Mouse (Mus musculus) limb, embryonic 14.5 days (tissue): ENCODE results near the gene Asb16. TPM values are rescaled to one million over a fixed set of nuclear protein-coding genes. Genes with fewer than 3 reads are reported as not detected.
A peak's percentile ranks its signal among the peaks of the same experiment; 100 is the strongest.

Experiments used
- ATAC-seq: fragments of 200-750 bp; cut with Nextera tagmentation; 2 replicates; pipeline ENCODE4 v1.8.0; 2017; ENCODE audit warnings: low read depth, moderate number of reproducible peaks, moderate TSS enrichment; ENCODE audit not compliant: low FRiP score
- DNase-seq: peaks from one replicate; pipeline ENCODE4 v3.0.0-alpha.2; 2015; ENCODE audit warnings: low spot score
- H3K27ac ChIP-seq: fragments of 300-500 bp; sonication (generic); replicated peaks from 2 replicates; pipeline ENCODE4 v1.5.1; 2014; ENCODE audit warnings: low read depth, mild to moderate bottlenecking, low read length, moderate library complexity, mixed read lengths
- H3K27me3 ChIP-seq: fragments of 300-500 bp; sonication (generic); 2 replicates; pipeline ENCODE4 v1.6.1; 2014; ENCODE audit warnings: low read length, mixed read lengths; ENCODE audit not compliant: control insufficient read depth, insufficient read depth
- H3K36me3 ChIP-seq: fragments of 300-500 bp; sonication (generic); 2 replicates; pipeline ENCODE4 v1.6.1; 2014; ENCODE audit warnings: mild to moderate bottlenecking, low read length, moderate library complexity, mixed read lengths; ENCODE audit not compliant: control insufficient read depth, insufficient read depth
- H3K4me1 ChIP-seq: fragments of 300-500 bp; sonication (generic); 2 replicates; pipeline ENCODE4 v1.6.1; 2014; ENCODE audit warnings: antibody characterized with exemption, low read length, mixed read lengths; ENCODE audit not compliant: control insufficient read depth, insufficient read depth
- H3K4me2 ChIP-seq: fragments of 300-500 bp; sonication (generic); replicated peaks from 2 replicates; pipeline ENCODE4 v1.6.1; 2014; ENCODE audit warnings: low read depth, mild to moderate bottlenecking, low read length, moderate library complexity; ENCODE audit not compliant: severe bottlenecking
- H3K4me3 ChIP-seq: fragments of 300-500 bp; sonication (generic); replicated peaks from 2 replicates; pipeline ENCODE4 v1.5.1; 2014; ENCODE audit warnings: low read length
- H3K9ac ChIP-seq: fragments of 300-500 bp; sonication (generic); 2 replicates; pipeline ENCODE4 v1.6.1; 2014; ENCODE audit warnings: mild to moderate bottlenecking, low read depth, low read length, moderate library complexity; ENCODE audit not compliant: severe bottlenecking
- H3K9me3 ChIP-seq: fragments of 300-500 bp; sonication (generic); 2 replicates; pipeline ENCODE4 v1.6.1; 2016; ENCODE audit warnings: low read length; ENCODE audit not compliant: control insufficient read depth
- POLR2A ChIP-seq: fragments of 200-500 bp; IDR thresholded peaks from 2 replicates; pipeline ENCODE4 v1.8.0; 2012; ENCODE audit warnings: inconsistent platforms, mild to moderate bottlenecking, moderate library complexity, borderline replicate concordance; ENCODE audit not compliant: insufficient read depth, insufficient read length; ENCODE audit errors: extremely low read depth
- WGBS: fragments of 180-500 bp; shearing (Covaris S2); extraction: QIAGEN DNeasy Blood & Tissue Kit; methylation state at CpG from one replicate; pipeline ENCODE4 v1.1.7; 2014; 5-methylcytosine and 5-hydroxymethylcytosine counted together
- polyA plus RNA-seq, 2 experiments: library from polyadenylated mRNA; depleted of rRNA in 1 of 2; stranded (reverse) in 1 of 2; unstranded in 1 of 2; fragments of >200 nt; fragmentation: Nextera tagmentation in 1 of 2; extraction: Ambion mirVana in 1 of 2; gene quantifications; 2 replicates each; pipeline versions ENCODE4 v1.2.1 to v1.2.3; 2012 to 2014

Asb16 gene
- polyA plus RNA-seq, 2 experiments = 0.25 to 2.2 TPM

DNA sequence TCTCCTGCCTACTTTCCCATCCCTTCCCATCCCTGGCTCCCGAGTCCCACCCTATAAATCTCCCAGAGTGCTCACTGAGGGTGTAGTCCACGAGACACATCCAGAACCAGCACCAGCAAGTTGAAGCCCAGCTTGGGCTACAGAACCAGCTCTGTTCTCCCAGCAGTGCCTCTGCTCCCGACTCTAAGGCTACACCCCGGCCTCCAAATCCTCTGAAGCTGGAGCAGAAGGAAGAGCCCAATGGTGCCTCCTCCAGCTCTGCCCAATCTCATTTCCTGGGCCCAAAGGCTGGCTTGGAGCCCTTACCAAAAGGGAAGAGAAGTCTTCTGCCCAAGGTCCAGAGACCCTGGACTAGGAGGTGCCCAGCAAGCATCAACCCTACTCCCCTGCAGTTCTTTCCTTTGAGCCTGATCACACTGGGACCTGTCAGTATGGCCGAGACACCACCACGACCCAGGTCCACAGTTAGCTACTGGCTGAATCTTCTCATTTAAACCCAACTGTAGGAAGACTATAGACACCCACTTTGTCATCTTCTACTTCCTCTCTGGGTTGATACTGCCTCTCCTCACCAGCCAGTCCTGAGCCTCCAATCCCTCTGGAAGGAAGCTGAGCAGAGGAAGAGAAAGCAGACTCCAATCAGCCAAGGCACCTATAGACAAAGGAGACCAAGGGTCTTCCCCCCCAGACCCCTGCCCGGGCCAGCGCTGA, 47.1 kb upstream of the Asb16 start:
- Histone ChIP-seq H3K4me2 (no peak overlapping the region), H3K4me1 (peaks cover 51% of the 10 kb centered on the region), H3K4me3 (no peak overlapping the region), H3K27me3 (no peaks in the 10 kb centered on the region), H3K27ac (no peak overlapping the region), H3K9ac (no peak overlapping the region), H3K36me3 (peaks cover 26% of the 10 kb centered on the region), H3K9me3 (no peaks in the 10 kb centered on the region)
- no peak for ATAC-seq
- DNase-seq = no peak
- TF ChIP-seq POLR2A = no peak
- 80% methylated on average over 8 of the region's 8 CpGs for WGBS

DNA sequence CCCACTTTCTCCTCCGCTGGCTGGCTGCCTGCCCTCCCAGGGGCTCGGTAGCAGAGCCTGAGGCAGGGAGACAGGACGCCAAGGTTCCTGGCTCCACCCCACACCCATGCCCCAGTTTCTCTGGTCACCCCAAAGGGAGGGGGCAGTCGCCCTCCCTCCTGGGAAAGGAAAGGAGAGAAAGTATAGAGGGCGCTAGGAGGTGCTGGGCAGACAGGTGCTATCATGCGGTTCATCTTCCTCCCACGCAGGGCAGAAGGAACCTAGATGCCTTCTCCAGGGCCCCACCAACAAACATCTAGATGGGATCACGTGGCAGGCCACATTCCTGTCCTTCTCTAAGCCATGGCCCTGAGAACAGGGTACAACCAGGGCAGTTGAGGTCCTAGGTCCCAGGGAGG, 46.6 kb upstream of the Asb16 start:
- Histone ChIP-seq H3K4me2 (no peak overlapping the region), H3K9ac (no peak overlapping the region), H3K27me3 (no peaks in the 10 kb centered on the region), H3K4me1 (peaks cover 48% of the 10 kb centered on the region), H3K36me3 (peaks cover 26% of the 10 kb centered on the region), H3K9me3 (no peaks in the 10 kb centered on the region), H3K4me3 (no peak overlapping the region), H3K27ac (no peak overlapping the region)
- no peak for ATAC-seq
- no peak for DNase-seq
- no peak for TF ChIP-seq POLR2A
- WGBS = 77% methylated on average over 7 of the region's 8 CpGs

DNA sequence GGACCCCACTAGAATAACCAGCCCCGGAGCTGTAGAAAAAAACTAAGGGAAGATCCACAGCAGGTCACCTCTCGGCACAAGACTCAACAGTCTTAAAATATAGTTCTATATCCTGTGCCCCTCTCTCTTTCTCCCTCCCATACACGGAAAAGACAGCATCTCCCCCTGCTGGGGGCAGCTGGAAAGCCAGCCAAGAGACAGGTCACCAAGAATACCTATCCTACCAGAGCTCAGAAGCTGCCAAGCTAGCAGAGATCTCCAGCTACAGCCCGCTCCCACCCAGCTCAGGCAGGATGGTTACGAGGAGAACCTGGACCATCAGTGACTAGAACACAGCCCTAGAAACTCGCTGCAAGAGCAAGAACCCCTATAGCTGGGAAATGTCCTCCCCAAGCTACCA, 45.4 kb upstream of the Asb16 start:
- Histone ChIP-seq H3K4me3 (no peak overlapping the region), H3K36me3 (peaks cover 26% of the 10 kb centered on the region), H3K27ac (no peak overlapping the region), H3K4me1 (peaks cover 48% of the 10 kb centered on the region), H3K4me2 (no peak overlapping the region), H3K9me3 (no peaks in the 10 kb centered on the region), H3K9ac (0 out of 2 replicates have a peak overlapping the region, but pooled peaks have one; percentile 3), H3K27me3 (no peaks in the 10 kb centered on the region)
- ATAC-seq = no peak
- no peak for TF ChIP-seq POLR2A
- WGBS = 33% methylated on average over 6 of the region's 6 CpGs
- DNase-seq = peak; percentile 61

DNA sequence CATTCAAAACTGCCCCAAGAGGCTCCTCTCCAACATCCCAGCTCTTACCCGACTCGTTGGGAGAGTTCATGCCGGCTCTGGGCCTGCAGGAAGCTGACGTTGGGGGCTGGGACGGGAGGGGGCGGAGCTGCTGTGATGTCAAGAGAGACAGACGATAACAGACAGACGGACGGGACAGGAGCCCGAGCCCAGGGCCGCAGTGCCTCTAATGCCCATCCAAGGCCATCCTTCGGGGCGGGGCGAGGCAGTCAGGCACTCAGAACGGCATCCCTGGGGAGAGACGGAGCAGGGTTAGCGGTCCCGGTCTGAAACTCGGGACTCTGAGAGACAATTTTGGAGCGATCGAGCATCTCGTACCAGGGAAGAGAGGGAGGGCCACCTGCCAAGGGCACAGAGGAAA, 43.9 kb upstream of the Asb16 start:
- peak overlapping the region; percentile 37; the same call in 1 of the 2 replicates for H3K4me2 ChIP-seq
- no peak for TF ChIP-seq POLR2A
- DNase-seq (no peak), ATAC-seq (no peak)
- H3K4me3 ChIP-seq = 0 out of 2 replicates have a peak overlapping the region, but pooled peaks have one; percentile 4
- H3K4me1 ChIP-seq = peaks cover 43% of the 10 kb centered on the region
- 12% methylated on average over 22 of the region's 22 CpGs for WGBS
- H3K27ac ChIP-seq = no peak overlapping the region
- H3K9me3 ChIP-seq = no peaks in the 10 kb centered on the region
- H3K27me3 ChIP-seq = no peaks in the 10 kb centered on the region
- peak overlapping the region; percentile 34 for H3K9ac ChIP-seq
- H3K36me3 ChIP-seq = peaks cover 26% of the 10 kb centered on the region

DNA sequence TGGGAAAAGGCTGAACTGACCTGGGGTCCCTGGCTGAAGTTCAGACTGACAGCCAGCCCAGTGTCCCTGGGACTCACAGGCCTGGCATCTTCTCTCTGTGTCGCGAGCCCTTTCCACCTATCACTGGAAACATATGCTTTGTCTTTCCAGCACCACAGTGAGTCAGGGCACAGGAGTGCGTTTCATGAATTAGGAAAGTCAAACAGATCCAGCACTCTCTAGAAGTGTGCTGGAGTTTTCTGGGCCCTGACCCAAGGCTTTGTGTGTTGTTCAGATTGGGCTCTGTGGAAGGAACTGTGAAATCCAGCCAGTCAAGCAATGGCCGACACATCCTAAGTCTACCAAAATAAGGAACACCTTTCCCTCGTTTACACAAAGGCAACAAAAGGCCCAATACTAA, 43.3 kb upstream of the Asb16 start:
- Histone ChIP-seq H3K4me1 (peaks cover 38% of the 10 kb centered on the region), H3K27me3 (no peaks in the 10 kb centered on the region), H3K9ac (no peak overlapping the region), H3K27ac (no peak overlapping the region), H3K4me3 (no peak overlapping the region), H3K36me3 (peaks cover 25% of the 10 kb centered on the region), H3K4me2 (peak overlapping the region; percentile 37; the same call in 1 of the 2 replicates), H3K9me3 (no peaks in the 10 kb centered on the region)
- TF ChIP-seq POLR2A = no peak
- ATAC-seq (no peak), DNase-seq (no peak)
- 59% methylated on average over 5 of the region's 5 CpGs for WGBS
